Mouse (Mus musculus): ENCODE measurements around the gene Tmem53.

GRCm38 (mm10) chr4:117296849-117297593, 45.3 kb downstream of the Tmem53 start:
- no peak for TF ChIP-seq CTCF (IDR thresholded peaks at IDR 0.05; ENCODE audit: insufficient read depth, low read depth, low read length)
- no peak for TF ChIP-seq POLR2A (IDR thresholded peaks at IDR 0.05; ENCODE audit: insufficient read depth, low read depth, low read length)

All from olfactory bulb, adult 2 months (tissue).